Mouse (Mus musculus) small intestine, adult 2 months (tissue): ENCODE results near the gene Hsh2d.

ENCODE experiments used
- CTCF ChIP-seq: fragments of 200-500 bp; IDR thresholded peaks from 2 replicates; pipeline ENCODE4 v1.5.1; 2012; ENCODE audit warnings: low read depth, mild to moderate bottlenecking, control low read depth, inconsistent platforms, low read length, moderate library complexity, mixed read lengths; ENCODE audit not compliant: insufficient replicate concordance, insufficient read length; ENCODE audit errors: extremely low read depth
- POLR2A ChIP-seq: fragments of 200-500 bp; IDR thresholded peaks from 2 replicates; pipeline ENCODE4 v1.6.1; 2012; ENCODE audit warnings: low read depth, mild to moderate bottlenecking, control low read depth, inconsistent platforms, low read length, moderate library complexity

DNA sequence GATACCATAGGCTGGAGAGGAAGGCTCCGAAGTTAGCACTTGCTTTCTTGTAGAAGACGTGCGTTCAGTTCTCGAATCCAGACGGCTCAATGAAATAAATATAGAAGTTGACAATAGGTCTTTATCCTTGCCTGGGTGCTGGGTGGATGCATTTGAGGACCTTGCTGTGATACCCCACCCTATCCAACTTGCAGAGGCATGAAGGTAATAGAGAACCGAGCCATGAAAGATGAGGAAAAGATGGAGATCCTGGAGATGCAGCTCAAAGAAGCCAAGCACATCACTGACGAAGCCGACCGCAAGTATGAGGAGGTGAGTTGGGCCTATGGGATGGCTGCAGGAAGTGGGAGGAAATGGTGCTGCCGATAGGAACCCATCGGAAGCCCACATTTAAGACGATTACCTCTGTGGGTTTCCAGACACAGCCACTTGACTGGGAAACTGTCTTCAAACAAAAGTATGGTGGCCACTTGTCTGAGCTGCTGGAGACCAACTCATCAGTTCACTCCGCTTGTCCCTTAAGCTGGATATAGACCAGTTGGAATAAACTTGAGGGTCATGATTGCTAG is 46.1 kb upstream of the Hsh2d start:
- TF ChIP-seq CTCF (no peak), POLR2A (no peak)
